Mouse (Mus musculus): Measurements from ENCODE around the gene Nfat5. TPM values are rescaled to one million over a fixed set of nuclear protein-coding genes. Genes with fewer than 3 reads are reported as not detected.

The Nfat5 gene
- total and polyA plus RNA-seq, 3 experiments = 12.5 to 25.0 (median 22.5) TPM

DNA sequence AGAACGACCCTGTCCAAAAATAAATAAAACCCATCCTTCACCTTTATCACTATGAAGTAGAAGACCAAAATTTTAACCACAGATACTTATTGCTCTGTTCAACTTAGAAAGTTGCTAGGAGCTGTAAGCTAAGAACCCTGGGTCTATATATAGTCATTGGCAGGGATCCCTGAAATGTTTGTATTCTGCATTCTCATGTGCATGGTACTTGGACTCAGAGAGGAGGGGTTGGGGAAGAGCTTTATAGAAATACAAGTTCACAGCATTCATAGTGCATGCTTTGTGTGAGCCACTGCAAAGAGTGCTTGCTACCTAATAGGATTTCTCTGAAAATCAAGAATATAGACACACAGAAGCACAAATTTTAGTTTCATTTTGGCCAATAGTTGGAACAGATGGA is 43.2 kb downstream of the Nfat5 start:
- TF ChIP-seq POLR2A (IDR thresholded peaks at IDR 0.05; ENCODE audit: insufficient read depth, low read depth, low read length) (no peak), EP300 (IDR thresholded peaks at IDR 0.05; ENCODE audit: insufficient read depth, low read depth, low read length) (no peak), CTCF (IDR thresholded peaks at IDR 0.05) (no peak)
- no peak for DNase-seq
- Histone ChIP-seq H3K27me3 (ENCODE audit: control insufficient read depth, insufficient read depth, low read length) (no peaks in the 10 kb centered on the region), H3K4me1 (ENCODE audit: control insufficient read depth, insufficient read depth, low read length) (no peaks in the 10 kb centered on the region; the same call in 1 of the 2 replicates), H3K4me3 (no peak overlapping the region), H3K27ac (peak overlapping the region; percentile 29), H3K79me2 (replicated peaks; ENCODE audit: control insufficient read depth, insufficient read depth, low read length) (no peaks in the 10 kb centered on the region), H3K9ac (ENCODE audit: low read depth, low read length) (no peak overlapping the region), H3K36me3 (ENCODE audit: control insufficient read depth, insufficient read depth, low read length) (peaks cover 3% of the 10 kb centered on the region; the same call in 1 of the 2 replicates)
- WGBS = 56% methylated on average over 1 of the region's 1 CpGs
- intact Hi-C loops (cut with DNase I) = no loop called here

DNA sequence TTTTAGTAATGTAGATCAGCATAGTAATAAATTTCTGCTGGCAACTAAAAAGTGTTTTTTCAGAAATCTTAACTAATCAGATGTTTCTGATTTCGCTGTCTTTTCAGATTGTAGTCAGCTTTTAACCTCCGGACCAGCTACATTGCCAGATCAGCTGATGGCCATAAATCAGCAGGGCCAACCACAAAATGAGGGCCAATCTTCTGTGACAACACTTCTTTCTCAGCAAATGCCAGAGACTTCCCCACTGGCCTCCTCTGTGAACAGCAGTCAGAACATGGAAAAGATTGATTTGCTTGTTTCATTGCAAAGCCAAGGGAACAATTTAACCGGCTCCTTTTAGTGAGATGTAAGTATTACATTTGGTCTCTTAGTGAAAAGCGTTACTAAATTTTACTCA is 77.0 kb downstream of the Nfat5 start:
- Histone ChIP-seq H3K36me3 (ENCODE audit: control insufficient read depth, insufficient read depth, low read length) (peaks cover 12% of the 10 kb centered on the region), H3K4me1 (ENCODE audit: control insufficient read depth, insufficient read depth, low read length) (no peaks in the 10 kb centered on the region), H3K27ac (no peak overlapping the region), H3K79me2 (replicated peaks; ENCODE audit: control insufficient read depth, insufficient read depth, low read length) (no peaks in the 10 kb centered on the region), H3K27me3 (ENCODE audit: control insufficient read depth, insufficient read depth, low read length) (no peaks in the 10 kb centered on the region), H3K4me3 (no peak overlapping the region), H3K9ac (ENCODE audit: low read depth, low read length) (no peak overlapping the region)
- no peak for TF ChIP-seq EP300 (IDR thresholded peaks at IDR 0.05; ENCODE audit: insufficient read depth, low read depth, low read length)
- no peak for TF ChIP-seq CTCF (IDR thresholded peaks at IDR 0.05)
- no peak for TF ChIP-seq POLR2A (IDR thresholded peaks at IDR 0.05; ENCODE audit: insufficient read depth, low read depth, low read length)
- DNase-seq = no peak
- WGBS = 75% methylated on average over 4 of the region's 4 CpGs
- intact Hi-C loops (cut with DNase I) = no loop called here

DNA sequence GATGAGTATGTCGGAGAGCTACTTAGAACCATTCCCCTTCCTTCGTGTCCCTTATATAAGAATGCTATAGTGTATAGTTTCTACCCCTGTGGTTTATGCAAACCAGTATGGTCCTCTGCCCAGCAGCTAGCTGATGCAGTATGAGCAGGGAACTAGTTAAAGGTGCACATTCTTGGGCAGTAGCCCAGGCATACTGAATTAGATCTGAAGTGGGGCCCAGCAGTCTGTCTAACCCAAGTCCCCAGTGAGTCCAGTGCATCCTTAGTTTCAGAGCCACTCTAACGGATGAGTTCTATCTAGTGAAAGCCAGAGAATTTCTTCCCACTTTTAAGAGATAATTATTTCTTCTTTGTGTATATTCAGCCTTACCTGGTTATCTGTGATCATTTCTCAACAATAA is 84.1 kb downstream of the Nfat5 start:
- no peak for TF ChIP-seq CTCF (IDR thresholded peaks at IDR 0.05)
- TF ChIP-seq POLR2A (IDR thresholded peaks at IDR 0.05; ENCODE audit: insufficient read depth, low read depth, low read length) = no peak
- no peak for TF ChIP-seq EP300 (IDR thresholded peaks at IDR 0.05; ENCODE audit: insufficient read depth, low read depth, low read length)
- Histone ChIP-seq H3K4me1 (ENCODE audit: control insufficient read depth, insufficient read depth, low read length) (no peaks in the 10 kb centered on the region), H3K27me3 (ENCODE audit: control insufficient read depth, insufficient read depth, low read length) (no peaks in the 10 kb centered on the region), H3K36me3 (ENCODE audit: control insufficient read depth, insufficient read depth, low read length) (peaks cover 10% of the 10 kb centered on the region), H3K79me2 (replicated peaks; ENCODE audit: control insufficient read depth, insufficient read depth, low read length) (no peaks in the 10 kb centered on the region), H3K27ac (no peak overlapping the region), H3K9ac (ENCODE audit: low read depth, low read length) (no peak overlapping the region), H3K4me3 (no peak overlapping the region)
- 86% methylated on average over 3 of the region's 3 CpGs for WGBS
- intact Hi-C loops (cut with DNase I) = no loop called here
- no peak for DNase-seq

DNA sequence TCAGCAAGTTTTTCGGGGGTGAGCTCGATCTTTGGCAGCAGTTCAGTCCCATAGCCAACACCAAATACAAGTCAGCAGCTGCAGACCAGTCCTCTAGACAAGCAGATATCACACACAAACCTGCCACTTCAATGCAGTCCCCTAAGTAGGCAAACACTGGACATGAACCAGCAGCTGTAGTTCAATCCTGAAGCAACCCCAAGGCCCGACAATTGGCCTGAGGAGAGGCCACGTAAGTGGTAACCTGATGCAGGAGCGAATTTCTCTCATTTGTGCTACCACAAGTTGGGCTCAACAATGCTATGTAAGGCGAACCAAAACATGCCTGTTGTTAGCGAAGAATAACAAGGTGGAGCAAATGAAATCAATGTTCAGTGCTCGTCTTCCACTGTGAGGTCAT is 87.5 kb downstream of the Nfat5 start:
- H3K9ac ChIP-seq (ENCODE audit: low read depth, low read length) = no peak overlapping the region
- no peak for TF ChIP-seq POLR2A (IDR thresholded peaks at IDR 0.05; ENCODE audit: insufficient read depth, low read depth, low read length)
- TF ChIP-seq EP300 (IDR thresholded peaks at IDR 0.05; ENCODE audit: insufficient read depth, low read depth, low read length) = no peak
- no peak for TF ChIP-seq CTCF (IDR thresholded peaks at IDR 0.05)
- H3K36me3 ChIP-seq (ENCODE audit: control insufficient read depth, insufficient read depth, low read length) = peaks cover 12% of the 10 kb centered on the region
- DNase-seq = no peak
- H3K4me3 ChIP-seq = no peak overlapping the region
- peaks cover 4% of the 10 kb centered on the region for H3K4me1 ChIP-seq (ENCODE audit: control insufficient read depth, insufficient read depth, low read length)
- no peaks in the 10 kb centered on the region for H3K27me3 ChIP-seq (ENCODE audit: control insufficient read depth, insufficient read depth, low read length)
- no peak overlapping the region for H3K27ac ChIP-seq
- intact Hi-C loops (cut with DNase I) = no loop called here
- 90% methylated on average over 8 of the region's 8 CpGs for WGBS
- H3K79me2 ChIP-seq (replicated peaks; ENCODE audit: control insufficient read depth, insufficient read depth, low read length) = no peaks in the 10 kb centered on the region

DNA sequence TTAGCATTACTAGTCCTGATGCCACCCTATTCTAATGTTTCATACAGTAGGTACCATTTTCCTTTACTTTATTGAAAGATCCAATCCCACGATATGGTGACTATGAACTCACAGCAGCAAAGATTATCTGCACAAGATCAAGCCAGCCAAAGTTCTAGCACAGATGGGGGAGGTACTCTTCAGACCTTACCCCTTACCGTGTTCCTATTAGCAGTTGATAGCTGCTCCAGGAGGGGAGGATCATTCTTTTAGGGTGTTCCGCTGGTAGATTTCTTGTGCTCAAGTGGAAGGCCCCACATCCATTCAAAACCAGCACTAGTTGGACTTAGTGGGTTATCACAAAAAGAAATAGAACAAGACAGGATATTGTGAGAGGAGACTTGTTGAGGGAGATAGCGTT is 88.4 kb downstream of the Nfat5 start:
- Histone ChIP-seq H3K79me2 (replicated peaks; ENCODE audit: control insufficient read depth, insufficient read depth, low read length) (no peaks in the 10 kb centered on the region), H3K27ac (no peak overlapping the region), H3K36me3 (ENCODE audit: control insufficient read depth, insufficient read depth, low read length) (peaks cover 12% of the 10 kb centered on the region), H3K9ac (ENCODE audit: low read depth, low read length) (no peak overlapping the region), H3K4me1 (ENCODE audit: control insufficient read depth, insufficient read depth, low read length) (peaks cover 5% of the 10 kb centered on the region), H3K4me3 (no peak overlapping the region), H3K27me3 (ENCODE audit: control insufficient read depth, insufficient read depth, low read length) (no peaks in the 10 kb centered on the region)
- TF ChIP-seq CTCF (IDR thresholded peaks at IDR 0.05) (no peak), POLR2A (IDR thresholded peaks at IDR 0.05; ENCODE audit: insufficient read depth, low read depth, low read length) (no peak), EP300 (IDR thresholded peaks at IDR 0.05; ENCODE audit: insufficient read depth, low read depth, low read length) (no peak)
- WGBS = 90% methylated on average over 4 of the region's 4 CpGs
- no peak for DNase-seq
- intact Hi-C loops (cut with DNase I) = no loop called here

DNA sequence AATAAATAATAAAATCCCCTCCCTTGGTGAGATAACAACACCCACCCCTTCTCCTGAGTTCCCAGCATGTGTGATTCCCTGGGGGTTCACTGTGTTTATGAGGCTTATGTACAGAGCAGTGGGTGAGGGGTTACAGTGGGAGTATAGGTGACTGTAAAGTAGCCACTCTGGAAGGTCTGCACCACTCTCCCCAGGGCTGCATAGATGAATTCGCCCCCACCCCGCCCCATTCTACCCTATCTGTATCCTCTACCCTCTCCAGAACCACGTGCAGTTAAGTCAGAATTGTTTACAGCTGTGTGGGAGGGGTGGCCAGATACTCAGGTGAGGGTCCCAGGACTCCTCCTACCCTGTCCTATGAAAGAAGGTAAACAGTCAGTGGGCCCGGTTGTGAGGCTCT is 89.6 kb downstream of the Nfat5 start:
- TF ChIP-seq EP300 (IDR thresholded peaks at IDR 0.05; ENCODE audit: insufficient read depth, low read depth, low read length) (no peak), CTCF (IDR thresholded peaks at IDR 0.05) (no peak), POLR2A (IDR thresholded peaks at IDR 0.05; ENCODE audit: insufficient read depth, low read depth, low read length) (no peak)
- H3K4me3 ChIP-seq = no peak overlapping the region
- H3K27me3 ChIP-seq (ENCODE audit: control insufficient read depth, insufficient read depth, low read length) = no peaks in the 10 kb centered on the region
- H3K36me3 ChIP-seq (ENCODE audit: control insufficient read depth, insufficient read depth, low read length) = peaks cover 8% of the 10 kb centered on the region
- H3K27ac ChIP-seq = no peak overlapping the region
- DNase-seq = no peak
- 65% methylated on average over 4 of the region's 4 CpGs for WGBS
- H3K79me2 ChIP-seq (replicated peaks; ENCODE audit: control insufficient read depth, insufficient read depth, low read length) = no peaks in the 10 kb centered on the region
- no peak overlapping the region for H3K9ac ChIP-seq (ENCODE audit: low read depth, low read length)
- intact Hi-C loops (cut with DNase I) = no loop called here
- peaks cover 5% of the 10 kb centered on the region for H3K4me1 ChIP-seq (ENCODE audit: control insufficient read depth, insufficient read depth, low read length)
